Mouse (Mus musculus) spleen, adult 12 weeks (tissue): ENCODE data around the gene Ifna13.

Source experiments
- DNase-seq: peaks from one replicate; pipeline ENCODE4 v3.0.0; 2022; ENCODE audit warnings: low spot score

The Ifna13 gene

DNA sequence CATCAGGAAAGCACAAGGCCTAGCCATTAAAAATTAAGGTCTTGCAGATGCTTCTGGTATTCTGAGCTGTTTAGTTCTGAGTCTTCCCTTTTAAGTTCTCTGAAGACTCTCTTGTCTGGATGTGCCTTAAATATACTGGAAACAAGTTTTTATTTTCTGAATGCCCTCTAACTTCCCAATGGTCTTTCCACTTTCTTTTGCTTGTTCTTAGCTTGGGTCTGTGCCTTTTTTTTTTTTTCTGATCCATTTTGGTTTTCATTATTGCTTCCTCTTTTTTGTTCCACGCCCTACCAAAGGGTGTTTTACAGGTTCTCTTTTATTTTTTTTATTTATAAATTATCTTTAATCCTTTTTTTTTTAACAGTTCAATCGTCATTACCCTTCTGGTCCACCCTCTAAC lies at the start of gene Ifna13:
Gene Ifna13 (minus strand): TSS at position 101 of the 400 bp plus-strand sequence.
- no peak for DNase-seq

DNA sequence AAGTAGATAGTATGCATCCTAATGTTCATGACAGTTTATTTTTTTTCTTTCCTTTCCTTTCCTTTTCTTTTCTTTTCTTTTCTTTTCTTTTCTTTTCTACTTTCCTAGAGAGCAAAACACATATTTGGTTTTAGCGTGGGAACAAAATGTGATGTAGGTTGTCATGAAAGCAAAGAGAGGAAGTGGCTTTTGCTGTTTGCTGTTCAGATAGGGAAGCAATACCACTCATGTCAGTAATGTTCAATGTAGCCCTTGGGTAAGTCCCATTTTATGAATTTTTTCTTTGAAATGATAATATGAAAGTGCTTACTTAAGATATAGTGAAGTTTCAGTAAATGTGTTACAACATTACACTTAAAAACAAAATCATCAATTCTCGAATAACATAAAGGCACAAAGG lies 49.1 kb upstream of the Ifna13 start:
- no peak for DNase-seq

DNA sequence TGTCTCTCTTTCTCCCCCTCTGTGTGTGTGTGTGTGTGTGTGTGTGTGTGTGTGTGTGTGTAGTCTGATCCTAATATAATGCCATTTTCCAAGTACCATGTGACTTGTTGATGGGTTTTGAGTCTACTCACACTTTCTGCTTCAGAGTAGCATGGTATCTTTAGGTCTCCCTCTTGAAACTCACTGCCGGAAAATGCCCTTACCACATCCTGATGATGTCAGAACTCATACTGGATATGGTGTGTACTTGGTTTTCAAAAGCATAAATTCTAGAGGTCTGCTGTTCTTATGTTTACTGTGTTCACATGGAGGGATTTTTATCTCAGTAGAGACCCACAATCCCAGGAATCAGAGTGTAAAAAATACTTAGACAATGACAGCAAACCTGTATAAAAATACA lies 48.3 kb upstream of the Ifna13 start:
- DNase-seq = no peak

DNA sequence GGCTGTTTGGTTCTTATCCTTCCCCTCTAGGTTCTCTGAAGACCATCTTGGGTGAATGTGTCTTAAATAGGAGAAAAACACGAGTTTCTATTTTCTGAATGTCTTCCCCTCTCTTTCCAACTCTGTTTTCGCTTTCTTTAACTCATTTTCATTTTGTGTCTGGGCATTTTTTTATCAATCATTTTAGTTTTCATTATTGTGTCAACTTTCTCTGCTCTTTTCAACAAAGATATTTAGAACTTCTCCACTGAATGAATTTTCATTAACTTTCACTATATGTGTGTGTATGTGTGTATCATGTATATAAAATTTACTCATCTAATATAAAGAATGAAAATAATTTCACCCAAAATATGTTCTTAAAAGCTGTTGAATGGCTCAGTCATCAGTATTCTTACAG lies 47.0 kb upstream of the Ifna13 start, which contains the start of gene Ifnab:
Gene Ifnab (minus strand): TSS at position 101 of the 400 bp plus-strand sequence.
- no peak for DNase-seq

DNA sequence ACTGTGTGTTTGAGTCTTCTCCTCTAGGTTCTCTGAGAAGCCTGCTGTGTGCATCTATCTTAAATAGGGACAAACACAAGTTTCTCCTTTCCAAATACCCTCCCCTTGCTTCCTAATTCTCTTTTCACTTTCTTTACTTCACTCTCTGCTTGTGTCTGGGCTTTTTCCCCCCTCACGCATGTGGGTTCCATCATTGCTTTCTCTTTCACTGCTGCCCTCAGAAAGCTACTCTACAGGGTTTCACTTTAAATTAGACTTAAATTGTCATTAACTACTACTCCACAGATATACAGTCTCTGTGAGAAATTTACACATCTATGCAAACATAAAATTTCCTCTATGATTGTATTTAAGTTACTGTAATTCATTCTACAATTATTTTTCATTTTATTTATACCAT lies 39.6 kb upstream of the Ifna13 start, which contains the start of gene Ifna2:
Gene Ifna2 (minus strand): TSS at position 101 of the 400 bp plus-strand sequence.
- no peak for DNase-seq

DNA sequence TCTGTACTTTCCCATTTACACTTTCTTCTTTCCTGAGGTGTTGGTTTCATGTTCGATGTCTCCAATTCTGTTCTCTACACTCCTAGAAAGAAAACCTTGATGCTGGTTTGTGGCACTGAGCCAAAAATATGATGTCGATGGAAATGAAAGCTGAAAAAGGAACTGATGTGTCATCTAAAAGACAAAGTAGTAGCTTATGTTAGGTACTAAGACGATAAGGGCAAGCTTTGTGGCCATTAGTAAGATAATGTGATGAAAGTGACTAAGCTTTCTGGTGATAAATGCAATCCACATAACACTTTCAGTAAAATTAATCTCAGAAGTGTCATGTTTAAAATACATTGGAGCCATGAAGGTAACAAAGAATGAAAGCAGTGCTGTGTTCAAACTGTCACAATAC lies 37.1 kb upstream of the Ifna13 start:
- DNase-seq = no peak

DNA sequence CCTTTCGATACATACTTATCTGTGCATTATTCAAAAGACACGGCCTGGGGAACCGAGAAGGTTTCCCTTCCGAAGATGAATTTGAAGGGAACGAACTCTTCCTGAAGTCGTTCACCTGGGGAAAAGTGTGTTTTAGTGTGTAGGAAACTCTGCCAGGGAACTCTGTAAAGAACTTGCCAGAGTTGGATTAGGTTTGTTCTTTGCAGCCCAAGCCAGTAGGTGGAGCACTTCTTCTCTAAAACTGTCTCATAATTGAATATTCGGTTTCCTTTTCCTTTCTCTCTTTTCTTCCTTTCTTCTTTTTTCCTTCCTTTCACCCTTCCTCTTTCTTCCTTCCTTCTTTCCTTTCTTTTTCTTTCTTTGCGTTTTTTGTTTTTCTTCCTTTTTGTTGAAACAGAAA lies 36.1 kb upstream of the Ifna13 start:
- no peak for DNase-seq

DNA sequence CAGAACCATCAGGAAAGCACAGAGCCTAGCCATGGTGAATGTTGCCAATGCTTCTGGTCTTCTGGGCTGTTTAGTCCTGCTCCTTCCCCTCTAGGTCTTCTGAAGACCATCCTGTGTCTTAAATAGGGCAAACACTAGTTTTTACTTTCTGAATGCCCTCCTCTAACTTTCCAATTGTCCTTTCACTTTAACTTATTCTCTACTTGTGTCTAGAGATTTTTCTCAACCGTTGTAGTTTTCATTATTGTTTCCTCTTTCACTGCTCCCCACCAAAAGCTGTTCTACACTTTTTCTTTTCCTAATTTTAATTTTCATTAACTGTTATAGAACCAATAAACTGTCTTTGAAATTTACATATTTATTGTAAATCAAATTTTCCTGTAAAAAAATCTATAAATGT lies 32.6 kb upstream of the Ifna13 start, which contains the start of gene Ifna16:
Gene Ifna16 (minus strand): TSS at position 101 of the 400 bp plus-strand sequence.
- no peak for DNase-seq

DNA sequence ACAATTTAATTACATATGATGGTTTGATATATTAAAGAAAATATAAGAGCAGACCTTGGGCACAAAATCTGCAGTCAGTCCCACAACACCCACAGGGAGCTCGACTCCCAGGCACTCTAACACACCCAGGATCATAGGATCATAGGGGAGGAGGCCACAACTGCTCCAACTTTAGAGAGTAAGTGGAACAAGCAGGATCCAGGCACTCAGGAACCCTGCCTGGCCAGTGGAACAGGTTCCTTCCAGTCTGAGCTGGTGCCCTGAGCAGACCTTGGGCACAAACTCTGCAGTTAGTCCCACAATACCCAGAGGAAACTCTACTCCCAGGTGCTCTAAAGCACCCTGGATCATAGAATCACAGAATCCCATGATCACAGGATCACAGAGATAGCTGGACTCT lies 11.2 kb upstream of the Ifna13 start:
- no peak for DNase-seq

DNA sequence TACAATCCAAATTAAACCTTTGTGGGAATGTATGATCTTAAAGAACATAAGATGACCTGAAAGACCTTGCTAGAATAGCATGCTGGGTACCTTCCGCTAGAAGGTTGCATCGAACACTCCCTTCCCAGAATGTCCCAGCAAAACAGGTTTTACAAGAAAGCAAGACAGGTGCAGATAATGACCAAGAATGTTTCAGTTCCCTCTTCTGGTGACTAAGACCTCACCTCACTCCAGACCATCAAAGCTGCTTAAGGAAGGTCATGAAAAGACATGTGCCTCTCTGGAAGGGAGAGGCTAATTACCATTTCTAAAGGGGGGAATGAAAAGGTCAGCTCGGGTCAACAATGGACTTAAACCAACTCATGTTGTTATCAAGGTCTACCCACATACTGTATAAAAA lies 9.4 kb upstream of the Ifna13 start:
- DNase-seq = no peak

DNA sequence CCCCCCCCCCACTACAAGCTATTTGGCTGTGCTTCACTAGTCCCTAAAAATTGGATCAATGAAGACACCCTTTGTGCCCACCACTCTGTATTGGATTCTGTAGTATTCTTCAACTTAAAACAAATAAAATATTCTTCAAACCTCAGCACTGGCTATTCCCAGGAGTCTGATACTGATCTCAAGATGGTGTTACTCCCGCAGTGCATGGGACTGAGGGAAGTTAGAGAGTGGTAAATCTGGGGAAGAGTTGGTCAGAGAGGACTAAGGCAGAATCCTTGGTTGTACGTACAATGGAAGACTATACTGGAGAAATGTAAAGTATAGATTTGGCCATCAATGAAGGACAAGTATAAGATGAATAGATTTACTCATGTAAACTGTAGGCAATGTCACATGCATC lies 1.7 kb downstream of the Ifna13 start:
- DNase-seq = no peak

DNA sequence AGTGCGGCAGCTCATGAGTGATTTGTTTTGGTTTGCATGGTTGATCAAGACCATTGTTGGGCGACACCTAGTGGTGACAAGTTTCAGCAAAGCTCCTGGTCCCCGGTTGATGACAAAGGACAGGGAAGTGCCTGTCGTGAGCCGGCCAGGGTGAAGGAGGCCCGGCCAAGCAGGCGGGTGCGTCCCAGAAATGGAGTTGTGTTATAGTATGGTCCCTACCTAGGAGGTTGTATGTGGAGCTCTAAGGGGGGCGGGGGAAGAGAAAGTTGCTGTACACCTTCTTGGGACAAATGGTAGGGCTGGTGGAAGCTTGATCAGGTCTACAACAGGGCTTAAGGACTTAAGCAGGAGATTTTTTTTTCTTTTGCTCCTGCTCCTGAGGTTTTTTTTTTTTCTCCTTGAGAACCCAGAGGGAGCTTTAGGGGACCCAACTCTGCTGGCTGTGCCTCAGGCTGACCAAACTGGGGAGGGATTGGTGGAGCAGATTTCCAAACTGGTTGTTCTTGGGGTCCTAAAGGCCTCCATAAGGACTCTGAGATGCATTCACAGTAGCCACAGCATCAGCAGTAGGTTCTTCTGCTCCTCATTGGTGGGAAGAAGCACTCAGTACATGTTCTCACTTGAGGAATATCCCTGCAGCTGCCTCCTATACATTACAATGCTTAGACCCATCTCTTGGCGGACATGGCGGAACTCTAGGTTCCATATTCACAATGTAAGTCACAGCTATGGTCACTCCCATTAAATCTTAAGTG lies 3.0 kb downstream of the Ifna13 start:
- DNase-seq = peak; percentile 74

DNA sequence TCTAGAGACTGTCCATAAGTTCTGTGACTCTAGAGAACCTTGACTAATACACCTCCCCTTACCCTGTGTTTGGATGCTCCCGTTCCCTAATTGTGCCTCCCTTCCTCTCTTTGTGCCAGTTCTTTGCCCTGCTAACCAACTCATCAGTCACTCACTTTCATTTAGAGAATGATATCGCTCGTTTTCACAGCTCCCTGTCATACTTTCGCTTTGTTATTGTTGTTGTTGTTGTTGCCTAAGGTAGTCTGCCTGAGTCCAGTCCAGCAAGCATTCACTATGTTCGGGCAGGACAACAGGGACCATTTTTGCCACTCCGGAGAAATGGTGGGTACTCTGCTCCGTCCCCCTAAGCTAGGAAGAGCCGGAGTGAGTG lies 3.6 kb downstream of the Ifna13 start:
- DNase-seq = no peak

DNA sequence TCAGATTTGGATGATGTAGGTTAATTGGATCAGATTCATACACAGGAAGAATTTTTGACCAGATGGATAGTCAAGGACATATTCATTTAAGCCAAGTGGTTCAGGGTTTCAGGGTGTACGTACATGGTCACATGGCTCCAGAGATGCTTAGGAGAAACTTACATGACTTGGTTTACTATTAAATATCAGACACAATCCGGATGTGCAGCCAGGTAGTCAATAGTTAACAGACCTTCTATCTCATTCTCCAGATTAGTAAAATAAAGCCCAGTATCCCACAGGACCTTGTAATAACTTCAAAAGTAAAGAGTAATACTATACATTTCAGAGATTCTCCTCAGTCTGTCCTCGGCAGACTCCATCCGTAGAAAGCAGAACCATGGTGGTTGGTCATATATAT lies 9.9 kb downstream of the Ifna13 start, which contains the start of gene C87499:
Gene C87499 (minus strand): TSS at position 101 of the 400 bp plus-strand sequence.
- no peak for DNase-seq

DNA sequence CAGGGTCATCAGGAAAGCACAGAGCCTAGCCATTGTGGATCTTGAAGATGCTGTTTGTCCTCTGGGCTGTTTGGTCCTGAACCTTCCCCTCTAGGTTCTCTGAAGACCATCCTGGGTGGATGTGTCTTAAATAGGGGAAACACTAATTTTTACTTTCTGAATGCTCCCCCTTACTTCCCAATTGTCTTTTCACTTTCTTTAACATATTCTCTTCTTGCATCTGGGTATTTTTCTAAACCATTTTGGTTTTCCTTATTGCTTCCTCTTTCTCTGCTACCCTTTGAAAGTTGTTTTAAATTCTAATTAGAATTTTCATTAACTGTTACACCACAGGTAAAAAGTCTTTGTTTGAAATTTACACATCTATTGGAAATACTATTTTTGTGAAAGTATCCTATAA lies 41.0 kb downstream of the Ifna13 start, which contains the start of gene Ifna12:
Gene Ifna12 (minus strand): TSS at position 101 of the 400 bp plus-strand sequence.
- DNase-seq = no peak
